Mouse (Mus musculus) retina, embryonic 14.5 days (tissue): ENCODE results near the gene Hoxd9.

Source experiments
- DNase-seq: peaks from one replicate; pipeline ENCODE4 v3.0.0-alpha.2; 2015; ENCODE audit warnings: low spot score

Hoxd9 gene

GRCm38 (mm10) chr2:74713239-74714150, 16.0 kb downstream of the Hoxd9 start:
- no peak for DNase-seq

DNA sequence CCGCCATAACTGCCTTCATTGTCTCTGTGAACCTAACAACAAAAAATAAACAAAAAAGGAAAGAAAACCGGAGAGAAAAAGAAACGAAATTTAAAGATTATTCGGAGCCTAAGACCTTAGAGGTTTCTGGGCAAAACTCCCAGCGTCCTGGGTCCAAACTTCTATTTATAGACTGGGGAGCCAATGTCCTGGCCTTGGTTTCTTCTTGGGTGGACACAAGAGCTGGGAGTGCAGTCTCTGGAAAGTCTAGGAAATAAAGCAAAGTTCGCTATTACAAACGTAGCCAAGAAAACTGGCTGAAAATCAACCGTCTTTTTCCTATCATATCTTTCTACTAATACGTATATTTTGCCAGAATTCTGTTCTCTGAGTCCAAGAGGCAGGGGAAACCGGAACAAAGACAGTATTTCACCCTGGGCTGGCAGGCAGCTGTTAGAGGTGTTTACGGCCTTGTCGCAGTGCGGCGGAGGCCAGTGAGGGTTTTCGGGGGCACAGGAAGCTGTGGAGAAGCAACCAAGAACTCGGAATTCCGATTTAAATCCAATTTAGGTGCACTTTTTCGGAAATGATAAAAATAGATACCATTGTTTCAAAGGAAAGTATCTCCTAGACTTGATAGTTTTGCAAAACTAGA, 16.7 kb downstream of the Hoxd9 start:
- no peak for DNase-seq

DNA sequence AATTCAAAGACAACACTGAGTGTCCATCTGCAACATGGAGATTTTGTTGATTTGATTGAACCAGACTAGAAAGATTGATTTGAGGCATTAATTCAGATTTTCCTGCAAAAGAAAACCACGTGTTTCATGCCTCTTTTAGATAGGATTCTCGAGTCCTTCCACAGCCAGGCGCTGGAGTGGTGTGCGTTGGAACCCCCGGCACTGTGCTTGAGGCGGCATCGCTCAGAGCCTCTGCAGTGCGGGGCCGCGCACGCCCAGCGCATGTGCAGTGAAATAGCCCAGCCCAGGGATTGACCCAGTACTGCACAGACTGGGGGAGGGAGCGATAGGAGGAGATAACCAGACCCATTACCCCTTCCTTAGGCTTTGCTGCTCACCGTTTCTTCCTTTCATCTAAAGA, 17.4 kb downstream of the Hoxd9 start:
- no peak for DNase-seq

- DNase-seq, result peak; percentile 94
These were observed 18.1 kb downstream of the Hoxd9 start for GRCm38 (mm10) chr2:74715504-74716241.

GRCm38 (mm10) chr2:74720384-74720783, 22.9 kb downstream of the Hoxd9 start:
- no peak for DNase-seq

- no peak for DNase-seq
These were observed 23.5 kb downstream of the Hoxd9 start for GRCm38 (mm10) chr2:74720955-74721491.

- no peak for DNase-seq
These were observed 24.4 kb downstream of the Hoxd9 start for GRCm38 (mm10) chr2:74721882-74722281.

GRCm38 (mm10) chr2:74722949-74723348, 25.4 kb downstream of the Hoxd9 start:
- no peak for DNase-seq

GRCm38 (mm10) chr2:74724244-74725015, 26.9 kb downstream of the Hoxd9 start:
- DNase-seq, result no peak

GRCm38 (mm10) chr2:74725171-74725570, 27.6 kb downstream of the Hoxd9 start:
- no peak for DNase-seq

GRCm38 (mm10) chr2:74726551-74726950, 29.0 kb downstream of the Hoxd9 start, which contains the start of gene Gm28230:
Gene Gm28230, plus strand, starts transcription at chr2:74726728.
- DNase-seq, result no peak

GRCm38 (mm10) chr2:74726973-74727639, 29.6 kb downstream of the Hoxd9 start:
- DNase-seq, result no peak

DNA sequence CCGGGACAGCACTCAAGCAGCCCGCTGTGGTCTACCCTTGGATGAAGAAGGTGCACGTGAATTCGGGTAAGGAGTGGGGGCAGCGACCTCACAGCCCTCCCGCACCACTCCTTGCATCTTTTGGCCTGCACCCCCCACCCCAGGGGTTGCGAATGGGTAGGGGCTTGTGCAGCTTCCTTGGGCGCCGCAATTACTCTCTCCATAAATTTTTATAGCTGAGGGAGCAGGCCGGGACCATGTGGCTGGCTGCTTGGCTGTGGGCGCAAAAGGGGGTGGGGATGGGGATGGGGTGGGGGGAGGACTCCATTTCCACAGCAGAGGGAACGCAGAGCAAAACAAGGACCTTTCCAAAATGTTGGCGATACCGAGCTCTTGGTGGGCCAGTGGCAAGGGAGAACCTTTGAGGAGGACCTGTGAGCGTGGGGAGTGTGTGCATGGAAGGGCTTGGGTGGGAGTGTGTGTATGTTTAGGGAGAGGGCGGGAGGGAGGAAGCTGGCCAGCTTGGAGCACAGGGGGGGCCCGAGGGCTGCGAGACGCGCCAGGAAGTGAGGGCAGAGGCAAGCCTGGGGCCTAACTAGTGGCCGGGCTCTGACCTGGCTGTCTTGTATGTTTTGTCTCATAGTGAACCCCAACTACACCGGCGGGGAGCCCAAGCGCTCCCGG, 30.2 kb downstream of the Hoxd9 start:
- DNase-seq, result no peak

DNA sequence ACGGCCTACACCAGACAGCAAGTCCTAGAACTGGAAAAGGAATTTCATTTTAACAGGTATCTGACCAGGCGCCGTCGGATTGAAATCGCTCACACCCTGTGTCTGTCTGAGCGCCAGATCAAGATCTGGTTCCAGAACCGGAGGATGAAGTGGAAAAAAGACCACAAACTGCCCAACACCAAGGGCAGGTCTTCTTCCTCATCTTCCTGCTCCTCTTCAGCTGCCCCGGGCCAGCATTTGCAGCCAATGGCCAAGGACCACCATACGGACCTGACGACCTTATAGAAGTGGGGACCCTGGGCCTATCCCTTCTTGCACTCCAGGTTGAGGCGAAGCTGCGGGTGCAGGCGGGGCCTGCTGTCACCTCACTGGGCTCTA, 30.8 kb downstream of the Hoxd9 start:
- no peak for DNase-seq

GRCm38 (mm10) chr2:74730331-74730730, 32.8 kb downstream of the Hoxd9 start:
- DNase-seq, result no peak

DNA sequence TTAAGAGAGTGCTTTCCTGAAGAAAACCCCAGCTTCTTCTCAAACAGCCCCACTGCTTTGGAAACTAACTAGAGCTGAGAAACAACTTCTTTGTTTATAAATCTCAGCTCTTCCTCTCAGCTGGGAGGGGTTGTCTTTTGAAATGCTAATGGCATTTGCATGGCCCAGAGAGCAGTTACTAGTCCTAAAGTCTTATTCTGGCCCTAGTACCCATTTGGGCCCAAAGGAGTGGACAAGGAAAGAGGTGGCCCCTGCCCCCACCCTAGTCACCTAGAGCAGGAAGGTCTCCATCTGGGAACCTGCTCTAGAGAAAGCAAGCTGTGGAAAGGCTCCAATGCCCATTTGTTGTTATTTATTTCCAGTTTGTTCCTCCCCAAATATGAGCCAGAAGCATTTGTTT, 33.5 kb downstream of the Hoxd9 start:
- DNase-seq, result no peak

GRCm38 (mm10) chr2:74731799-74732512, 34.4 kb downstream of the Hoxd9 start:
- no peak for DNase-seq

GRCm38 (mm10) chr2:74732513-74733316, 35.2 kb downstream of the Hoxd9 start:
- DNase-seq, result no peak

GRCm38 (mm10) chr2:74733317-74733661, 35.8 kb downstream of the Hoxd9 start:
- DNase-seq, result no peak
